ENCODE assay signal across 26 mouse cellular contexts in the genomic region with DNA sequence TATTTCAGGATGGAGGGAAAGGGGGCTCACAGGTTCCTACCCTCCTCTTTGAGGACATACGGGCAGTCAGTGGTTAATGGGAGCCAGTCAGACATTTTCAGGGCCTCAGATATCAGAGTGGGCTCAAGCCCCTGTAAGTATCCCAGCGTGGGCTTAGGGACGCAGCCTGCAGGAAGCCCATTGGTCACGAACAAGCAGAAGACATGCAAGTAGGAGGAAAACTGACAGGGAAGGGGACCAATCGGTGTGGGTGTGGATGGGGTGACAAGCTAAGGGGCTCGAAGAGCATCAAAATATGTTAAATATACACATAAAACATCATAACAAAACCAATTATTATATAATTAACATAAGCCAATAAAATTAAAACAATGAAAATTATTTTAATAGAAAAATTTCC. TPM values are rescaled to one million over a fixed set of nuclear protein-coding genes. Genes with fewer than 3 reads are reported as not detected.
A peak's percentile ranks its signal among the peaks of the same experiment; 100 is the strongest.
DNase-seq lines count a peak whose midpoint lies in the region; ATAC-seq and TF ChIP-seq lines count a peak whose summit lies in the region.
"Had no signal": no experiment of that assay in that cellular context is flagged by ENCODE, and none has a peak within 500 bp of the region (broad histone marks: within the 10 kb centered on the region; RNA-seq: fewer than 3 reads in every experiment).

No protein-coding gene starts in this region.

- no peaks in the 10 kb centered on the region for H3K27me3 ChIP-seq in forebrain, postnatal 0 days (ENCODE audit: insufficient read depth, low read length)
- H3K27me3 ChIP-seq in forebrain, embryonic 13.5 days, result no peaks in the 10 kb centered on the region
- H3K27me3 ChIP-seq: hindbrain, embryonic 15.5 days; kidney, embryonic 15.5 days; neural tube, embryonic 13.5 days had no signal

- no peak overlapping the region for H3K9ac ChIP-seq in forebrain, postnatal 0 days
- H3K9ac ChIP-seq in forebrain, embryonic 13.5 days, result no peak overlapping the region
- H3K9ac ChIP-seq: hindbrain, embryonic 15.5 days; kidney, embryonic 15.5 days; limb, embryonic 12.5 days; liver, postnatal 0 days; neural tube, embryonic 13.5 days had no signal

- DNase-seq in forebrain, postnatal 0 days, result no peak
- no peak for DNase-seq in left cerebral cortex, adult 2 months (ENCODE audit: extremely low spot score in 1 of 2, low spot score in 2 of 2)
- DNase-seq in left cerebral cortex, adult 11 months (ENCODE audit: low spot score), result no peak
- DNase-seq in right cerebral cortex, postnatal 4 days, result peak; percentile 30
- DNase-seq in right cerebral cortex, adult 2 months (ENCODE audit: low spot score in 2 of 2), result no peak
- DNase-seq: adrenal gland, postnatal 14 days; cerebellum, adult 18-20 months; gastrocnemius, postnatal 25 days; heart, adult 18-20 months; heart, postnatal 14 days; kidney, adult 11 months; kidney, postnatal 36 days; liver, postnatal 0 days; spleen, adult 18-20 months; thymus, postnatal 14 days had no signal

- H3K36me3 ChIP-seq in forebrain, postnatal 0 days (ENCODE audit: insufficient read depth), result no peaks in the 10 kb centered on the region
- no peaks in the 10 kb centered on the region for H3K36me3 ChIP-seq in forebrain, embryonic 13.5 days (ENCODE audit: poor library complexity, severe bottlenecking)
- H3K36me3 ChIP-seq: hindbrain, embryonic 10.5 days; hindbrain, embryonic 15.5 days; kidney, embryonic 15.5 days; limb, embryonic 12.5 days; neural tube, embryonic 13.5 days had no signal

- no peak overlapping the region for H3K4me3 ChIP-seq in forebrain, postnatal 0 days (ENCODE audit: low read depth, low read length)
- no peak overlapping the region for H3K4me3 ChIP-seq in forebrain, embryonic 13.5 days
- H3K4me3 ChIP-seq in left cerebral cortex, adult 2 months, result no peak overlapping the region
- H3K4me3 ChIP-seq: hindbrain, embryonic 10.5 days; hindbrain, embryonic 15.5 days; kidney, embryonic 15.5 days; limb, embryonic 12.5 days; neural tube, embryonic 13.5 days had no signal

- H3K9me3 ChIP-seq in forebrain, postnatal 0 days (ENCODE audit: low read length), result no peaks in the 10 kb centered on the region
- H3K9me3 ChIP-seq in forebrain, embryonic 13.5 days (replicated peaks), result no peaks in the 10 kb centered on the region
- H3K9me3 ChIP-seq: hindbrain, embryonic 10.5 days; hindbrain, embryonic 15.5 days; kidney, embryonic 15.5 days; limb, embryonic 12.5 days; neural tube, embryonic 13.5 days had no signal

- H3K27ac ChIP-seq in forebrain, postnatal 0 days (ENCODE audit: low read depth, low read length), result no peak overlapping the region
- no peak overlapping the region for H3K27ac ChIP-seq in forebrain, embryonic 13.5 days
- H3K27ac ChIP-seq in left cerebral cortex, adult 2 months, result peak overlapping the region; percentile 54; the same call in 1 of the 2 replicates
- H3K27ac ChIP-seq: hindbrain, embryonic 10.5 days; hindbrain, embryonic 15.5 days; kidney, embryonic 15.5 days; limb, embryonic 12.5 days; macrophage; neural tube, embryonic 13.5 days had no signal

- no peak for TF ChIP-seq CTCF in forebrain, postnatal 0 days (IDR thresholded peaks at IDR 0.05; ENCODE audit: low read depth)
- TF ChIP-seq CTCF in left cerebral cortex, adult 2 months (IDR thresholded peaks at IDR 0.05), result no peak

- intact Hi-C loops in left cerebral cortex, adult 2 months (cut with DNase I), result loop anchor here (2.0 kb wide), 1 partner anchor 22 kb away; the partner anchor contains the start of genes Lnx2 and Polr1d

- 0 out of 2 replicates have a peak, but pooled peaks cover 4% of the 10 kb centered on the region for H3K4me1 ChIP-seq in forebrain, postnatal 0 days (ENCODE audit: insufficient read depth)
- H3K4me1 ChIP-seq in forebrain, embryonic 13.5 days, result 0 out of 2 replicates have a peak, but pooled peaks cover 4% of the 10 kb centered on the region

- no peak overlapping the region for H3K4me2 ChIP-seq in forebrain, postnatal 0 days (ENCODE audit: low read depth)
- no peak overlapping the region for H3K4me2 ChIP-seq in forebrain, embryonic 13.5 days
- H3K4me2 ChIP-seq: hindbrain, embryonic 15.5 days; kidney, embryonic 15.5 days; limb, embryonic 12.5 days; liver, embryonic 11.5 days; neural tube, embryonic 13.5 days had no signal

- WGBS in forebrain, postnatal 0 days, result 83% methylated on average over 6 of the region's 6 CpGs
- 86% methylated on average over 6 of the region's 6 CpGs for WGBS in forebrain, embryonic 13.5 days

- ATAC-seq in forebrain, postnatal 0 days, result peak; percentile 67; the same call in 1 of the 2 replicates
- ATAC-seq in forebrain, embryonic 13.5 days, result no peak
- no peak for ATAC-seq in monocyte, adult 5-6 weeks (replicated peaks; ENCODE audit: insufficient number of reproducible peaks, low FRiP score, low TSS enrichment, poor library complexity, severe bottlenecking)
- ATAC-seq: forebrain, embryonic 14.5 days; inflammation-experienced regulatory T-cells, adult 6 months had no signal

RNA-seq across cellular contexts. Expression of gene Lnx2, which starts 22.1 kb away (rescaled TPM):
- 10.0 and 14.4 TPM in 2 replicates for total RNA-seq in forebrain, postnatal 0 days (2014; rRNA removed)
- polyA plus RNA-seq in forebrain, postnatal 0 days (2015; fragmentation: Nextera tagmentation; extraction: Ambion mirVana), result 5.6 and 6.5 TPM in 2 replicates
- polyA plus RNA-seq in forebrain, embryonic 13.5 days (2015; fragmentation: Nextera tagmentation; extraction: Ambion mirVana), result 4.7 and 5.6 TPM in 2 replicates
- total RNA-seq in left cerebral cortex, adult 2 months (2021), result 1 to 10 TPM; 5.8 to 6.3 TPM
- total RNA-seq in monocyte, adult 5-6 weeks (2017), result 2.7 to 9.6 TPM (median 2.9 TPM) in 3 replicates

RNA-seq across cellular contexts. Expression of gene Polr1d, which starts 22.5 kb away (rescaled TPM):
- 92.1 and 126 TPM in 2 replicates for total RNA-seq in forebrain, postnatal 0 days (2014; rRNA removed)
- polyA plus RNA-seq in forebrain, postnatal 0 days (2015; fragmentation: Nextera tagmentation; extraction: Ambion mirVana), result 114 and 141 TPM in 2 replicates
- 105 and 118 TPM in 2 replicates for polyA plus RNA-seq in forebrain, embryonic 13.5 days (2015; fragmentation: Nextera tagmentation; extraction: Ambion mirVana)
- 10 to 100 TPM; 66.8 to 67.0 TPM for total RNA-seq in left cerebral cortex, adult 2 months (2021)
- 89.9 to 107 TPM (median 97.4 TPM) in 3 replicates for total RNA-seq in monocyte, adult 5-6 weeks (2017)
